ENCODE assay signal across 11 mouse cellular contexts in genomic region chr4:125644581-125645568, GRCm38 (mm10).
DNase-seq lines count a peak whose midpoint lies in the region; ATAC-seq and TF ChIP-seq lines count a peak whose summit lies in the region.
"Had no signal": no experiment of that assay in that cellular context is flagged by ENCODE, and none has a peak within 500 bp of the region (broad histone marks: within the 10 kb centered on the region; RNA-seq: fewer than 3 reads in every experiment).

No protein-coding gene starts in this region.

- no peak overlapping the region for H3K27ac ChIP-seq in midbrain, embryonic 14.5 days (replicated peaks; ENCODE audit: low read depth, low read length)
- no peak overlapping the region for H3K27ac ChIP-seq in midbrain, embryonic 10.5 days (replicated peaks)
- peak overlapping the region; percentile 34; the same call in 1 of the 2 replicates for H3K27ac ChIP-seq in olfactory bulb, adult 2 months (ENCODE audit: insufficient read depth, low read depth, low read length)
- H3K27ac ChIP-seq in stomach, postnatal 0 days (replicated peaks): no peak overlapping the region
- H3K27ac ChIP-seq: limb, embryonic 12.5 days; stomach, embryonic 15.5 days had no signal

- H3K27me3 ChIP-seq in midbrain, embryonic 14.5 days (ENCODE audit: control insufficient read depth, insufficient read depth, low read length): no peaks in the 10 kb centered on the region
- peaks cover 4% of the 10 kb centered on the region; the same call in 1 of the 2 replicates for H3K27me3 ChIP-seq in midbrain, embryonic 10.5 days (ENCODE audit: low read depth, poor library complexity, severe bottlenecking)
- H3K27me3 ChIP-seq in stomach, postnatal 0 days (ENCODE audit: control insufficient read depth, insufficient read depth, low read length): no peaks in the 10 kb centered on the region
- H3K27me3 ChIP-seq: stomach, embryonic 15.5 days had no signal

- H3K36me3 ChIP-seq in midbrain, embryonic 14.5 days (ENCODE audit: control insufficient read depth, insufficient read depth, low read length): no peaks in the 10 kb centered on the region
- no peaks in the 10 kb centered on the region for H3K36me3 ChIP-seq in midbrain, embryonic 10.5 days
- H3K36me3 ChIP-seq in stomach, postnatal 0 days (ENCODE audit: control insufficient read depth, insufficient read depth, low read length): no peaks in the 10 kb centered on the region
- H3K36me3 ChIP-seq: limb, embryonic 12.5 days; stomach, embryonic 15.5 days had no signal

- H3K9ac ChIP-seq in midbrain, embryonic 14.5 days (replicated peaks; ENCODE audit: low read length): no peak overlapping the region
- no peak overlapping the region for H3K9ac ChIP-seq in stomach, postnatal 0 days (ENCODE audit: low read length)
- H3K9ac ChIP-seq: limb, embryonic 12.5 days; stomach, embryonic 15.5 days had no signal

- DNase-seq in cerebellum, adult 11-12 months: peak; percentile 44
- no peak for DNase-seq in cerebellum, postnatal 36 days
- peak; percentile 63 for DNase-seq in midbrain, embryonic 14.5 days
- DNase-seq in midbrain, embryonic 10.5 days (ENCODE audit: low spot score): no peak
- DNase-seq in layer of hippocampus, postnatal 36 days: peak; percentile 47 to 56
- DNase-seq in stomach, postnatal 0 days (ENCODE audit: low spot score): no peak
- DNase-seq in lung, postnatal 14 days: no peak
- DNase-seq: adrenal gland, adult 2 months had no signal

- H3K9me3 ChIP-seq in midbrain, embryonic 14.5 days (ENCODE audit: control insufficient read depth, low read length): no peaks in the 10 kb centered on the region
- H3K9me3 ChIP-seq in midbrain, embryonic 10.5 days (replicated peaks): no peaks in the 10 kb centered on the region
- H3K9me3 ChIP-seq in stomach, postnatal 0 days (ENCODE audit: control insufficient read depth, low read length): no peaks in the 10 kb centered on the region
- H3K9me3 ChIP-seq: limb, embryonic 12.5 days; stomach, embryonic 15.5 days had no signal

- no peak for TF ChIP-seq POLR2A in olfactory bulb, adult 2 months (IDR thresholded peaks at IDR 0.05; ENCODE audit: insufficient read depth, low read depth, low read length)

- TF ChIP-seq CTCF in olfactory bulb, adult 2 months (IDR thresholded peaks at IDR 0.05; ENCODE audit: insufficient read depth, low read depth, low read length): no peak
- no peak for TF ChIP-seq CTCF in stomach, postnatal 0 days (IDR thresholded peaks at IDR 0.05; ENCODE audit: low read depth)

- peaks cover 8% of the 10 kb centered on the region; the same call in 1 of the 2 replicates for H3K4me1 ChIP-seq in midbrain, embryonic 14.5 days (ENCODE audit: control insufficient read depth, insufficient read depth, low read length)
- peaks cover 4% of the 10 kb centered on the region; the same call in 1 of the 2 replicates for H3K4me1 ChIP-seq in midbrain, embryonic 10.5 days
- peaks cover 19% of the 10 kb centered on the region; the same call in 1 of the 2 replicates for H3K4me1 ChIP-seq in olfactory bulb, adult 2 months (ENCODE audit: control insufficient read depth, insufficient read depth, low read length)
- H3K4me1 ChIP-seq in stomach, postnatal 0 days (replicated peaks; ENCODE audit: control insufficient read depth, insufficient read depth): no peaks in the 10 kb centered on the region
- H3K4me1 ChIP-seq: limb, embryonic 12.5 days; stomach, embryonic 15.5 days had no signal

- peak; percentile 46; the same call in 1 of the 2 replicates for ATAC-seq in midbrain, embryonic 14.5 days (ENCODE audit: low FRiP score, low TSS enrichment)
- no peak for ATAC-seq in stomach, postnatal 0 days (ENCODE audit: low FRiP score, low TSS enrichment)

- 55% methylated on average over 23 of the region's 23 CpGs for WGBS in midbrain, embryonic 14.5 days
- 87% methylated on average over 23 of the region's 23 CpGs for WGBS in midbrain, embryonic 10.5 days
- WGBS in olfactory bulb, adult 2 months: 53% methylated on average over 23 of the region's 23 CpGs
- 74% methylated on average over 23 of the region's 23 CpGs for WGBS in stomach, postnatal 0 days

- no peak overlapping the region for H3K4me3 ChIP-seq in midbrain, embryonic 14.5 days (replicated peaks; ENCODE audit: low read depth, low read length)
- no peak overlapping the region for H3K4me3 ChIP-seq in midbrain, embryonic 10.5 days
- no peak overlapping the region for H3K4me3 ChIP-seq in olfactory bulb, adult 2 months (ENCODE audit: insufficient read depth, low read depth, low read length)
- no peak overlapping the region for H3K4me3 ChIP-seq in stomach, postnatal 0 days (ENCODE audit: low read depth, low read length)
- H3K4me3 ChIP-seq: limb, embryonic 12.5 days; stomach, embryonic 15.5 days had no signal

- TF ChIP-seq EP300 in stomach, postnatal 0 days (optimal IDR thresholded peaks at IDR 0.05): no peak

- H3K4me2 ChIP-seq in midbrain, embryonic 14.5 days (ENCODE audit: low read length): no peak overlapping the region
- no peak overlapping the region for H3K4me2 ChIP-seq in stomach, postnatal 0 days (replicated peaks; ENCODE audit: low read depth)
- H3K4me2 ChIP-seq: limb, embryonic 12.5 days; stomach, embryonic 15.5 days had no signal

Comparison
In these comparisons a context has a peak if more than half of its experiments do, and no peak if none do; other contexts are left out.
1. DNase-seq: peak in cerebellum, adult 11-12 months (single experiment), midbrain, embryonic 14.5 days (single experiment) and layer of hippocampus, postnatal 36 days (2 of 2); none in cerebellum, postnatal 36 days (0 of 2), midbrain, embryonic 10.5 days (single experiment), stomach, postnatal 0 days (single experiment) and lung, postnatal 14 days (single experiment).